In genomic region chr4:141351972-141352371, GRCm38 (mm10) we compare ENCODE assay signal across 33 mouse cellular contexts. TPM values are rescaled to one million over a fixed set of nuclear protein-coding genes. Genes with fewer than 3 reads are reported as not detected.
DNase-seq lines count a peak whose midpoint lies in the region; ATAC-seq and TF ChIP-seq lines count a peak whose summit lies in the region.
"Had no signal": no experiment of that assay in that cellular context is flagged by ENCODE, and none has a peak within 500 bp of the region (broad histone marks: within the 10 kb centered on the region; RNA-seq: fewer than 3 reads in every experiment).

No protein-coding gene starts in this region.

- no peak for ATAC-seq in forebrain, embryonic 11.5 days (replicated peaks; ENCODE audit: low FRiP score)
- no peak for ATAC-seq in kidney, postnatal 0 days (replicated peaks; ENCODE audit: low FRiP score, low read depth)
- no peak for ATAC-seq in stomach, embryonic 15.5 days (ENCODE audit: insufficient read depth, low FRiP score, low read depth)
- ATAC-seq: forebrain, embryonic 13.5 days; forebrain, embryonic 16.5 days; hindbrain, embryonic 16.5 days had no signal

- 66% methylated on average over 7 of the region's 7 CpGs for WGBS in forebrain, embryonic 11.5 days
- WGBS in forebrain, embryonic 10.5 days: 76% methylated on average over 7 of the region's 7 CpGs
- WGBS in kidney, postnatal 0 days: 39% methylated on average over 7 of the region's 7 CpGs
- WGBS in stomach, embryonic 15.5 days: 49% methylated on average over 7 of the region's 7 CpGs

- no peak for TF ChIP-seq CTCF in kidney, postnatal 0 days (IDR thresholded peaks at IDR 0.05; ENCODE audit: low read depth)

- H3K27ac ChIP-seq in forebrain, embryonic 11.5 days (ENCODE audit: low read depth, low read length): no peak overlapping the region
- no peak overlapping the region for H3K27ac ChIP-seq in forebrain, embryonic 10.5 days
- no peak overlapping the region for H3K27ac ChIP-seq in kidney, postnatal 0 days
- H3K27ac ChIP-seq in stomach, embryonic 15.5 days: 0 out of 2 replicates have a peak overlapping the region, but pooled peaks have one; percentile 37
- H3K27ac ChIP-seq: embryonic facial prominence, embryonic 12.5 days; forebrain, embryonic 13.5 days; hindbrain, embryonic 13.5 days had no signal

- H3K4me1 ChIP-seq in forebrain, embryonic 11.5 days (replicated peaks; ENCODE audit: control insufficient read depth, insufficient read depth, low read length): no peaks in the 10 kb centered on the region
- H3K4me1 ChIP-seq in forebrain, embryonic 10.5 days: peaks cover 25% of the 10 kb centered on the region
- H3K4me1 ChIP-seq in kidney, postnatal 0 days (replicated peaks; ENCODE audit: insufficient read depth, low read length): no peaks in the 10 kb centered on the region; the same call in 1 of the 2 replicates
- H3K4me1 ChIP-seq in stomach, embryonic 15.5 days: peaks cover 19% of the 10 kb centered on the region
- H3K4me1 ChIP-seq: forebrain, embryonic 13.5 days had no signal

- H3K27me3 ChIP-seq in forebrain, embryonic 11.5 days (ENCODE audit: control insufficient read depth, insufficient read depth, low read length): no peaks in the 10 kb centered on the region
- H3K27me3 ChIP-seq in forebrain, embryonic 10.5 days (ENCODE audit: poor library complexity, severe bottlenecking): no peaks in the 10 kb centered on the region
- H3K27me3 ChIP-seq in kidney, postnatal 0 days (ENCODE audit: insufficient read depth, low read length): no peaks in the 10 kb centered on the region
- H3K27me3 ChIP-seq in stomach, embryonic 15.5 days (replicated peaks): no peaks in the 10 kb centered on the region
- H3K27me3 ChIP-seq: embryonic facial prominence, embryonic 12.5 days; embryonic facial prominence, embryonic 15.5 days; forebrain, embryonic 13.5 days had no signal

- no peak overlapping the region for H3K4me2 ChIP-seq in forebrain, embryonic 11.5 days (ENCODE audit: low read depth, low read length, severe bottlenecking)
- no peak overlapping the region for H3K4me2 ChIP-seq in kidney, postnatal 0 days (ENCODE audit: low read length)
- H3K4me2 ChIP-seq in stomach, embryonic 15.5 days: no peak overlapping the region; the same call in 1 of the 2 replicates
- H3K4me2 ChIP-seq: embryonic facial prominence, embryonic 12.5 days; embryonic facial prominence, embryonic 15.5 days; forebrain, embryonic 13.5 days; heart, embryonic 11.5 days; hindbrain, embryonic 13.5 days had no signal

- H3K4me3 ChIP-seq in forebrain, embryonic 11.5 days (ENCODE audit: low read depth, low read length): no peak overlapping the region
- H3K4me3 ChIP-seq in forebrain, embryonic 10.5 days: no peak overlapping the region
- no peak overlapping the region for H3K4me3 ChIP-seq in kidney, postnatal 0 days (replicated peaks; ENCODE audit: low read depth, low read length)
- no peak overlapping the region for H3K4me3 ChIP-seq in stomach, embryonic 15.5 days (replicated peaks)
- H3K4me3 ChIP-seq: embryonic facial prominence, embryonic 12.5 days; embryonic facial prominence, embryonic 15.5 days; forebrain, embryonic 13.5 days; hindbrain, embryonic 10.5 days; hindbrain, embryonic 13.5 days had no signal

- no peaks in the 10 kb centered on the region for H3K36me3 ChIP-seq in forebrain, embryonic 11.5 days (ENCODE audit: control insufficient read depth, insufficient read depth, low read length)
- H3K36me3 ChIP-seq in forebrain, embryonic 10.5 days (replicated peaks): no peaks in the 10 kb centered on the region
- no peaks in the 10 kb centered on the region for H3K36me3 ChIP-seq in kidney, postnatal 0 days (ENCODE audit: insufficient read depth, low read length)
- no peaks in the 10 kb centered on the region for H3K36me3 ChIP-seq in stomach, embryonic 15.5 days
- H3K36me3 ChIP-seq: embryonic facial prominence, embryonic 12.5 days; embryonic facial prominence, embryonic 15.5 days; hindbrain, embryonic 10.5 days; hindbrain, embryonic 13.5 days had no signal

- no peaks in the 10 kb centered on the region for H3K9me3 ChIP-seq in forebrain, embryonic 11.5 days (ENCODE audit: control insufficient read depth, low read length)
- no peaks in the 10 kb centered on the region for H3K9me3 ChIP-seq in forebrain, embryonic 10.5 days
- H3K9me3 ChIP-seq in kidney, postnatal 0 days (replicated peaks; ENCODE audit: low read length): no peaks in the 10 kb centered on the region
- H3K9me3 ChIP-seq in stomach, embryonic 15.5 days: no peaks in the 10 kb centered on the region
- H3K9me3 ChIP-seq: embryonic facial prominence, embryonic 12.5 days; embryonic facial prominence, embryonic 15.5 days; forebrain, embryonic 13.5 days; hindbrain, embryonic 10.5 days; hindbrain, embryonic 13.5 days had no signal

- no peak overlapping the region for H3K9ac ChIP-seq in forebrain, embryonic 11.5 days (ENCODE audit: low read length)
- no peak overlapping the region for H3K9ac ChIP-seq in kidney, postnatal 0 days (ENCODE audit: low read depth, low read length)
- no peak overlapping the region for H3K9ac ChIP-seq in stomach, embryonic 15.5 days
- H3K9ac ChIP-seq: embryonic facial prominence, embryonic 12.5 days; embryonic facial prominence, embryonic 15.5 days; forebrain, embryonic 13.5 days; hindbrain, embryonic 13.5 days had no signal

- peak; percentile 49 for DNase-seq in forebrain, embryonic 11.5 days (ENCODE audit: low spot score)
- no peak for DNase-seq in forebrain, embryonic 10.5 days (ENCODE audit: extremely low spot score, low spot score)
- DNase-seq in kidney, postnatal 0 days (ENCODE audit: low spot score): peak; percentile 42
- DNase-seq in kidney, postnatal 36 days: no peak
- no peak for DNase-seq in layer of hippocampus, postnatal 25 days (ENCODE audit: extremely low spot score in 1 of 2, low spot score in 1 of 2)
- no peak for DNase-seq in heart, adult 11 months
- DNase-seq: adrenal gland, adult 2 months; adrenal gland, postnatal 14 days; B cell, adult 2 months; cerebellum, adult 11 months; cerebellum, adult 2 months; cerebellum, adult 9-11 months; cerebellum, postnatal 36 days; gastrocnemius, postnatal 10 days; gastrocnemius, postnatal 36 days had no signal

RNA-seq across cellular contexts. Expression of gene Fam131c, which starts 16.0 kb away (rescaled TPM):
- 0.35 and 1.2 TPM in 2 replicates for polyA plus RNA-seq in forebrain, embryonic 11.5 days (2014; fragmentation: Nextera tagmentation; extraction: Ambion mirVana)
- polyA plus RNA-seq in forebrain, embryonic 10.5 days (2016; fragmentation: Nextera tagmentation; extraction: Ambion mirVana): 0.55 and 0.63 TPM in 2 replicates
- polyA plus RNA-seq in kidney, postnatal 0 days (2015; fragmentation: Nextera tagmentation; extraction: Ambion mirVana): 2.8 and 3.1 TPM in 2 replicates
- 2.8 and 3.9 TPM in 2 replicates for polyA plus RNA-seq in stomach, embryonic 15.5 days (2015; fragmentation: Nextera tagmentation; extraction: Ambion mirVana)
- 1 to 10 TPM; 2.8 to 3.1 TPM for total RNA-seq in layer of hippocampus, postnatal 25 days (2021)
- total RNA-seq: CH12.LX; granulocyte monocyte progenitor cell, adult 5-6 weeks; MEL had no signal

RNA-seq across cellular contexts. Expression of gene Clcnka, which starts 46.6 kb away (rescaled TPM):
- polyA plus RNA-seq in forebrain, embryonic 11.5 days (2014; fragmentation: Nextera tagmentation; extraction: Ambion mirVana): 0.17 TPM in 1 of 2 replicates, not detected in the other
- polyA plus RNA-seq in forebrain, embryonic 10.5 days (2016; fragmentation: Nextera tagmentation; extraction: Ambion mirVana): 0.05 and 0.06 TPM in 2 replicates
- 57.7 and 58.1 TPM in 2 replicates for polyA plus RNA-seq in kidney, postnatal 0 days (2015; fragmentation: Nextera tagmentation; extraction: Ambion mirVana)
- polyA plus RNA-seq in stomach, embryonic 15.5 days (2015; fragmentation: Nextera tagmentation; extraction: Ambion mirVana): 0.21 and 0.35 TPM in 2 replicates
- under 1 TPM in 1 of 2 experiments, not detected in 1; 0.23 TPM for total RNA-seq in layer of hippocampus, postnatal 25 days (2021)
- total RNA-seq: adrenal gland, adult 2 months; adrenal gland, postnatal 14 days; CH12.LX; gastrocnemius, adult 18-20 months; granulocyte monocyte progenitor cell, adult 5-6 weeks; heart, adult 8-10 months; heart, postnatal 25 days; MEL had no signal
- polyA plus RNA-seq: cerebellum, adult 2 months; cortical plate, adult 2 months; forebrain, embryonic 16.5 days; heart, embryonic 14.5 days; heart, postnatal 0 days had no signal

RNA-seq across cellular contexts. Expression of gene Epha2, which starts 50.9 kb away (rescaled TPM):
- polyA plus RNA-seq in forebrain, embryonic 11.5 days (2014; fragmentation: Nextera tagmentation; extraction: Ambion mirVana): 1.3 and 2.3 TPM in 2 replicates
- 3.3 and 3.7 TPM in 2 replicates for polyA plus RNA-seq in forebrain, embryonic 10.5 days (2016; fragmentation: Nextera tagmentation; extraction: Ambion mirVana)
- 5.6 and 5.8 TPM in 2 replicates for polyA plus RNA-seq in kidney, postnatal 0 days (2015; fragmentation: Nextera tagmentation; extraction: Ambion mirVana)
- polyA plus RNA-seq in stomach, embryonic 15.5 days (2015; fragmentation: Nextera tagmentation; extraction: Ambion mirVana): 5.9 and 7.3 TPM in 2 replicates
- total RNA-seq in layer of hippocampus, postnatal 25 days (2021): 1 to 10 TPM in 1 of 2 experiments, under 1 TPM in 1; 0.99 to 1.4 TPM

Comparison
In these comparisons a context has a peak if more than half of its experiments do, and no peak if none do; other contexts are left out.
1. DNase-seq: peak in forebrain, embryonic 11.5 days (single experiment) and kidney, postnatal 0 days (single experiment); none in forebrain, embryonic 10.5 days (single experiment), kidney, postnatal 36 days (0 of 2), layer of hippocampus, postnatal 25 days (0 of 2) and heart, adult 11 months (single experiment).
2. RNA of gene Clcnka, which starts 46.6 kb away (polyA plus RNA-seq): 57.7 to 58.1 TPM in kidney, postnatal 0 days; 0.21 to 0.35 TPM in stomach, embryonic 15.5 days, 0.17 TPM in forebrain, embryonic 11.5 days and 0.05 to 0.06 TPM in forebrain, embryonic 10.5 days; every median in the first group is over 10 times any median in the second.